Mouse (Mus musculus): ENCODE results near the gene Pxt1.

DNA sequence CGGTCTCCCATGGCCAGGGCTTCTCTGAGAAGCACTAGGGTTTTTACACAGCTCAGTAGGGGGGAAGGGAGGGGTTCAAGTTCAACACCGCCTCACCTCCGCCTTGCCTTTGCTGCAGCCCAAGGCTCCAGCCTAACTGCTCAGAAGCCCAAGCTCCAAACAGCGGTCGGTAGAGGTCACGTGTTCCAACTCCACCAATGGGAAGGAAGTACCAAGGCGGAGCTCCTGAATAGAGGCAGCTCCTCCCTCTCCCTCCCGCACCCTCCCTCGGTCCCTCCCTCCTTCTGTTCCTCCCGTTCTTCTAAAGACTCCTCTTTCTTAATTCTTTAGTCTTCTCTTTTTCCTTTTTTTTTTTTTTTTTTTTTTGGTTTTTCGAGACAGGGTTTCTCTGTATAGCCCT lies 1.5 kb downstream of the Pxt1 start:
- TF ChIP-seq GATA1 (IDR thresholded peaks at IDR 0.05; ENCODE audit: borderline replicate concordance, low read length): no peak
- no peak for TF ChIP-seq FLI1 (IDR thresholded peaks at IDR 0.05; ENCODE audit: low read length)

All from megakaryocyte, embryonic 14.5 days (primary cell).